Mouse (Mus musculus): ENCODE data around the gene Atl2.
A peak's percentile ranks its signal among the peaks of the same experiment; 100 is the strongest.

Gene Atl2

DNA sequence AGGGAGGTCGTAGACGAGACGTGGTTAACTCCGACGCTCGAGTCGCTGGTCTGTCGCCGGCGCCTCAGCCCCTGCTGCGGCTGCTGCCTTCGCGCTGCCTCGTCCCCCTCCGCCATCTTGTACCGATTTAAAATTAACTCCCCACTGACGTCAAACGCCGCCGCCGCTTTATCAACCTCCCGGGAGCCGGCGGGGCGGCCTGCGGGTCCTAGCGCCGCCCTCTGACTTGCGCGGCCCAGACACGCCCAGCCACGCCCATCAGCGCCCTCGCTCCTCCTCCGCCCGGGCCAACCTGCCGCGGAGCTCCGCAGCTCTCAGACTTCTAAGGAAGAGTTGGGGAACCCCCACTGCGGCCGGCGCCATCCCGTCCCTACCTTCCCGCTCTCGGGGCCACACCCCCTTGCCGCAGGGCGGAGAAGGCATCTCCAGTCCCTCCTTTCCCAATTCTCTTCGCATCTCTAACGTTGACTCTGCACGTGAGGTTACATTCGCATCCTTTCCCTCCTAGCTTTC, at the start of gene Atl2:
TSS of gene Atl2 (minus strand) at position 213 of the 513 bp plus-strand sequence.
- DNase-seq (ENCODE audit: low spot score in 2 of 2): peak; percentile 90 to 93

DNA sequence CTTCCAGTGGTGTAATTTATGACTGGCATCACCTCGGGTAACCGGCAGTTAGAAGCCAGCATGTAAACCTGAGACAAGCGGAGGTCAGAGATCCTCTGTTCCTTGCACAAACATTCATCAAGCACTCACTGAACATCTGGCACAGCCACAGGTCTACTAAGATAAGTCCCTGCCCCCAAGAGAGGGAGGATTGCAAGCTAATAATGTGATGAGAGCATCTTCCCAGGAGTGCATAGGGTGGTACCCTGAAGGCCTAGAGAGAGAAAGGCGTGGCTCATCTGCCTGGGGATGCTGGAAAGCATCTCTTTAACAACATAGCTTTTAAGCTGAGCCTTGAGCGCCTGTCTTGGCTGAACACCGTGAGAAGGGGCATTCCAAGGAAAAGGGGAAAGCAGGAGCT, 48.9 kb upstream of the Atl2 start:
- DNase-seq (ENCODE audit: low spot score in 2 of 2): no peak

DNA sequence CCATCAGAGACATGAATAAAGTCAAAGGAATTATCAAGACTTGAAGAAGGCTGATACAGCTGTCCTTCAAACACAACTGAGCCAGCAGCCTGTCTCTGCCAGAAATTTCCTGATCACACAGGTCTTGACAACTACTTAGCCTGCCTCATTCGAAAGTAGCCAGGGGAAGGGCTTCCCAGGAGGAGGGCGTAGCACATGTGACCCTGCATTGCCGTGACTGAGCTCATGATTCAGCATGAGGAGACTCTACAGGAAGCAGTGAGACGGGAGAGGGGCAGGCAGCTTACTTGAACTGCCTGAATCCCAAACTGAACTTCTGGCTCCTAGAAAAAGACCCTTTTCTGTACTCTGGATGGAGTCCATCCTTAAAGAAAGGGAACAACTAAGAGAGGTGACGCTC, 46.5 kb upstream of the Atl2 start:
- no peak for DNase-seq (ENCODE audit: low spot score in 2 of 2)

DNA sequence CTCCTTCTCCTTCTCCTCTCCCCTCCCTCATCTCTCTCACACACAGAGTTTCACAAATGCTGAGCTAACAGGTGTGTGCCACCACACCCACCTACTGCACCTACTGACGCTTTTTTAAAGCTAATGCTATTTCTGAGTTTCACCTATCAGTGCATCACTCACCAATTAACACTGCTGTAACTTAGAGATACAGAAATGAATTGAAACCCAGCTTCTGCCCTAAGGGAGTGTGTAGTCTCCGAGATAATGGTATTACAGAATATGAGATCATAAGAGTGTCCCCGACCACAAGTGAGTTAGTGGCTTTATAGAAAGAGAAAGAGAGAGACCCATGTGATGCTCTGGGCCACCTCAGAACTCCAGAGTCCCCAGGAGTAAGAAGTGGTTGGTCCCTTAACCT, 43.2 kb upstream of the Atl2 start:
- no peak for DNase-seq (ENCODE audit: low spot score in 2 of 2)

DNA sequence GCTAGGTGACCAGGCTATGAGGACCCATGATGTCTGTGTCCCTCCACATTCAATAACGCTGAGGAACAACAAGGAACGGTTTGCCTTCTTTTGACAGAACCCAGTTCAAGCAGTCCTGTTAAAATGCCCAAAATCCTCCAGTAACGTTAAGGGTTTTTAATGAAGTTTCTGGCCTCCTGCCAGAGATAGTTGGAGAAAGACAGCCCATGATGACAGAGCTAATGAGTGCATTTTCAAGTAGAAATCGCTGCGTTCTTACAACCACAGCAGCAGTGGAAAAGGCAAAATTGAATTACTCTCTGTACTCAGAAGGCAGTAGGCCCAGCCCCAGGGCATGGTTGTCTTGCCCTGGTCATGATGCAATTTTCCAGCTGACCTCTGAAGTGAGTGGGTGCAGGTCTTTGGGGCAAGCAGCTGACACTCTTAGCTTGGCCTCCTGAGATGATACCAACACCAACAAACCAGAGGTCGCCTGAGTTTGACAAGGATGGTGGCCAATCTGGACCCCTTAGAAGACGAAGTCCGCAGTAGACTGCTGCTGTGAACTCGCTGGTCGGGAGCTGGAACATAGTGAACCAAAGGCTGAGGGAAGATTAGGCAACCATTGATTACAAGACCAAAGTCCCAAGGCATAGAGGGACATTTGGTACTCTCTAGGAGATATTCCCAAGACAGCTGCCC, 42.1 kb upstream of the Atl2 start:
- no peak for DNase-seq (ENCODE audit: low spot score in 2 of 2)

DNA sequence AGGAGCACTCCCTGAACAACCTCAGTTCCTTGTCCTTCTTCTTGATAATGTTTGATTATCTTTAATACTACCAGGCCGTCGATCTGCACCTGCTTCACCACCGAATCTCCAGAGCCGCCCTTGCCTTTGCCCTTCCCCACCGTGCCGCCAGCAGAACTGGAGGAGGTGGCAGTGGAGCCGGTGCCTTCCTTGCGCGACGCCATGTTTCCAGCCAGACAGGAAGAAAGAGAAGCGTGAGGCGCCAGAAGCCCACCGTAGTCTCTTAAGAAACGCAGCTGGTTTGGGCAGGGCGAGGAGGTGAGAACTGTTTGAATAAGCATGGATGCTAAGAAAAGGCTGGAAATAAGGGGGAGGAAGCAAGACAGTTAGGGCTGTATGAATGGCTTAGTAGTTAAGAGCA, 38.4 kb upstream of the Atl2 start:
- no peak for DNase-seq (ENCODE audit: low spot score in 2 of 2)

DNA sequence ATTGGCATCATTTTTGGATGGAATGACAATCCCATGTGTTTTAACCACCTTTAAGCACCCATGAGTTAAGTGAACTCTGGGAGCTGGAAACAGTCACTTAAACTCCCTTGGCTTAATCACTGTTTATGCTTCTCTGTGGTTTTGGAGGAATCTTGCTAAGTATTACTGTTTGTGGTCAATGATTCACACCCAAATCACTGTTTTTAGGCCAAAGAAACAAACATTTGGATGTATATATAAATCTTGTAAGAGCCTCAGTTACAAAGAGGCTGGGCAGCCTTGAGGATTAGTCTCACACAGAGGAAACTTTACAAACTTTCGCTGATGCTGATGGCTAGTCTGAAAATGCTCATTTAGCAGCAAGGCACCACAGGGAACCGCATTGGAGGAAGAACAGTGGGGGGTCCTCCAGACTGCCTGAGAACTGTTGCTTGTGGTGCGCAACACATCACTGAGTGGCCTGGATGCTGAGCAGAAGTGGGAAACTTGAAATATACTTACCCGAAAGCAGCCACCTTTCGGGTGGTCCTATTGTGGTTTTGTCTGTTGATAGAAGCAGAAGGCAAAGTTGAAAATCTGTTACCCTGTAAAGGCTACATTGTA, 36.9 kb upstream of the Atl2 start:
- no peak for DNase-seq (ENCODE audit: low spot score in 2 of 2)

DNA sequence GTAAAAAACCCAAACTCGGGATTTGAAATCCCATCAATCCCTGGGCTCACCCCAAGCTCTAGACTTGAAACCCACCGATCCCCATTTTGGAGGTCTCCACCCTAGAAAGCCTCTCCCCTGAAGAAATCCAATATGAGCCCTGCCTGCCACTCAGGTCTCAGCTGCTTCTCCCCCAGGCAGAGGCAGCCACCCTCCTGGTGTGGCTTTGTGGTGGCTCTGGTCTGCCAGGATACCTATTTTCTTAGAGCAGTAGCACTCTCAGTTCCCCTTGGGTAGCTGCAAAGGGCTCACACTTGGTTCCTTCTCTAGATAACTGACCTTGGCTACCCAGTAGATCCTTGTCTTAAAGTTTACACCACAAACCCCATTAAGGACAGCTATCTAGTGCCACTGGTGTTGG, 31.2 kb upstream of the Atl2 start:
- DNase-seq (ENCODE audit: low spot score in 2 of 2): no peak

DNA sequence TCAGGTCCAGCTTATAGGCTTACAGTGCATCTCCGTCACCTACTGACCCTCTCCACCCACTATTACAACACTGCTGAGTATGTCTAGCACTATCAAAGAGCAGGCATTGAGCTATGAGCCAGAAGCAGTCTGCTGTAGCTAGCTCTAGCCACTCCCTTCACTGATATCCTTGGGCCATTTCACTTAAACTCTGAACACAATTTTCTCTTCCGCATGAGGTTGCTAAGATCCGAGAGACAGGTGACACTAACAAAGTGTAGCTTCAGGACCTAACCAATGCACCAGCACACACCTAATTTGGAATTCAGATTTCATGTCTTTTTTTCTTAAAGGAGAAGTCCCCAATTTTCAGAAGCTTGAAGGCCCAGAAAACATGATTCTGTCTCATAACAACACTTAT, 30.6 kb upstream of the Atl2 start:
- no peak for DNase-seq (ENCODE audit: low spot score in 2 of 2)

DNA sequence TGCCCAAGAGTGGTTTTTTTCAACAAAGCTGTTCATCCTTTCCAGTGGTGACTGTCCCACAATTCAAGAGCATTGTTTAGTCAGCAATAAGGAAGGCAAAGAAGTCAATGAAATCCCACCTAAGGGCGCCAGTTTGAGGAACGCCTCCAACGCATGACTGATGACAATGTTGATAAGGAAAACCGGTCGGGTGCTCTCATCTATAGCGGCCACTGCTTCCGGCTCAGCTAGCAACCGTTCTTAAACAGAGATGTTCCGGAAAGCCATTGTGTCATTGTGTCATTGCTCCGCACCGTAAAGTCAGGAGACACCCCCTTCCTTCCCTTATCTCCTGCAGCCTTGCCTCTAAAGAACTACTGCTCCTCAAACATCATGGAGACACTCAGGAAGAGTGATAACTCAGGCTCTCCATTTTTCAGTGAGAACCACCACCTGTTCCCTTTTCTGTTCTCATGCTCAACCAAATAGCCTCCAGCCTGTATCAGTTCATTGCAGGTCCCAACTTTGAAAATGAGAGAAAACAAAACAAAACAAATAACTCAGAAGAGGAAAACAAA, 30.0 kb upstream of the Atl2 start:
- DNase-seq (ENCODE audit: low spot score in 2 of 2): no peak

DNA sequence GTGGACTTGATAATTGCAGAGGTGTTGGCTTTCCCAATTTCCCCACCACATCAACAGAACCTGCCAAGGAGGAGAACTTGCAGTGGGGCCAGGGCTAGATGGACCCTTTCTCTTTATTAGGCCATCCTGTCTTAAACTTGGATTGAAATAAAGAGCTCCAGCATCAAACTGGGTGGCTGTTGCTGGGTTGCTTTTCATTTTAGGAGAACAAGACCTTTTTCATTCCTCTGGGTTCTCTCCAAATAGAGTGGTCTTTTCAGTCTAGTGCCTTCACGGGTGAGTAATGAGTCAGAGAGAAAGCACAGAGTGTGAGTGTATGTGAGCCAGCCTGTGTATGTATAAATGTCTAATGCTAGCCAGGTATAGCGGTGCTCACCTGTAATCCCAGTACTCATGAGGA, 24.4 kb upstream of the Atl2 start:
- no peak for DNase-seq (ENCODE audit: low spot score in 2 of 2)

DNA sequence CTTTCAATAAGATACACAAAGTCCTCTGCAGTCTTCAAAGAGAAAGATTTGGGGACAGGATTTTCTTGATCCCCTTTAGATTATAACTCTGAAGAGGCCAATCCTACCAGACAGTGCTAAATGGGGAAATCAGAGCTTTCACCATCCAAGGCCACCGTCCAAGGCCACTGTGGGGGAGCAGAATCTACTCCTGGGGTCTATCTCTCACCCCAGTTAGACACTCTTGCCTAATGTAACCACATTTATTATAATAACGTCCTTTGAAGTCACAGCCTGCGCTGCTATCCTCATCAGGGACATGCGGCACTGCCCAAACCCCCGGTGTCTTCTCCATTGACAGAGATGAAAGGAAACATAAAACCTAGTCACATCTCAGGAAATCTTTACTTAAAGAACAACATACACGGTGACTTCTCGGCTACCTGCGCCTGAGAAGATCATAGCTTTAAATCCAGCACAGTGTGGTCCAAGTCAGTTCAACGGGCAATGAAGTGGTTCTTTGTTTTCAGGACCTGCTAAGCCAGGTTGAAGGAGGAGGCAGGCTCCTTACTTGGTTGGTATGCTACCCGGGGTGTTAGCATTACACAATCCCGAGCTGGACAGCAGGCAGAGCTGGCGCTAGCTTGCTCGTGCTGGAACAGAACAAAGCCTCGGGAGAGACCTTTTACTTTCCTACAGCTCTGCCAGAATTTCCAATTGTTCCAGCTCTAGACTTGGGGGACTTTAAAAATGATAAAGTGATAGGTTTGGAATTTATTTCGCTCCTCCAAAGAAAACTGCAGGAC, 23.8 kb upstream of the Atl2 start:
- no peak for DNase-seq (ENCODE audit: low spot score in 2 of 2)

DNA sequence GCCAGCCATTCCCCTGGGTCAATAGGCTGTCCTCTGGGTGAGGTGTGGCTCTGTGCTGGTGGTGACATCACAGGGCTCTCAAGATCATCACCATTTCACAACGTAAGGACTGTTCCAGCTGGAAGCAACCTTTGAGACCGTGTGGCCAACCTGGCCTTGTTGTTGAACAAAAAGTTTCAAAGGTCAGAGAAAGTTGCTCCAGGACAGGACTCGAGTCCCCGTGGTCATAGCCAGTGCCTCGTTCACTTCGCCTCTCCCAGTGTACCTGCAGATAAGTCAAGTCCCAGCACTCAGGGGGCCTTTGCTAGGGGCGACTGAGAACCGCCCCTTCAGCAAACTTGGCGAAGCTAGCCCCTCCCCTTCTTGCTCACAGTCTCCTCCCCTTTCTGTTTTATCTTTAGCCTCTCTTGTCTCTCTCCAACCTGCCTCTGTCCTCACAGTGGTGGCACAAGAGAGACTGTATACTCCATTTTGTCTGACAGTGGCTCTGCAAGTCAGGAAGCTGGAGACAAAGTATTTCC, 22.6 kb upstream of the Atl2 start:
- DNase-seq (ENCODE audit: low spot score in 2 of 2): no peak

DNA sequence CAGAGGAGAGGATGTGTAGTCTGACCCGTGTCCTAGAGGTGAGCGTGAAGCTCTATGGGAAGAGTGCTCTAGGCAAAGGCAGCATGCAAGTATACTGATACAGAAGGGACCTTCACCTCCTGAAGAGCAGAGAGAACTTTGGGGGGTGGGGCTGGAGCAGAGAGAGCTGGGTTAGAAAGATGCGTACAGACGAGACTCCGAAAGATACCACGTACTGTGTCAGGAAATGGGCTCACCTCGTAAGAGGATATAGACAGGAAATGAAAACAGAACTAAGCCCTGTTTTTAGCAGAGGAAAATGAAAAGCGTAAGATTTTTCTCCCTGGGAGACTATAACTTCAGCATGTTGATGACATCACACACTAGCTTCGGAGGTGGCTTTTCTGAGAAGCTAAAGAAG, 21.1 kb upstream of the Atl2 start:
- no peak for DNase-seq (ENCODE audit: low spot score in 2 of 2)

DNA sequence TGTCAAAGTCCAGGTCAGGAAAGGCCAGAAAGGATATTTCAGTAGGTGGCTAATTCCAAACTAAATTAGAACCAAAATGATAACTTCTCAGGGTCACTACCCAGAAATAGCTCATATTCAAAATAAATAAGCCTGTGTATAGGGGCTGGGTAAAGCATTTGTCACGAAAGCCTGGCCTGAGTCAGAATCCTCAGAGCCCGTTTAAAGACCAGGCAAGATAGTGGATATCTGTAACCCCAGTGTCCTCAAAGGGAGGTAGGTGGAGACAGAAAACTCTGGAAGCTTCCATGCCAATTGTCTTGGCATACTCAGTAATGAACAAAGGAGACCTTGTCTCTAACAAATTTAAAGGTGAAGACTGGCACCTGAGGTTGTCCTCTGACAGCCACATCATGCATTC, 16.3 kb upstream of the Atl2 start:
- DNase-seq (ENCODE audit: low spot score in 2 of 2): no peak

DNA sequence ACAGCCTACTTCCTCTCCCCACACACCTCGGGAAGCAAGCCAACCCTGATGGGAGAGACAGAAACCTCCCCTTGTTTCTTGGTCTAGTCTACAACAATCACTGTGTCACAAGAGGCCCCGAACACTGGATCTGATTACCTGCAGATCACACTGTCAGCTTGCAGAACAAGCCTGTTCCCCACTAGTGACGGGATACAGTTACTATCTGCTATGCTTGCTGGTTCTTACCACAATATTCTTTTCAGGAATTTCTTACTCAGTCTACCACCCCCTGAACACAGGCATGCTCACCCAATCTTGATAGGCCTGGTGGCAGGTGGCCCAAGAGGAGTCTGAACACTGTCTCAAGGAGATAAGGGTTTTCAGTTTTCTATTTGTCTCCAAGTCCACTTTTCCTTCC, 15.8 kb upstream of the Atl2 start:
- DNase-seq (ENCODE audit: low spot score in 2 of 2): no peak

DNA sequence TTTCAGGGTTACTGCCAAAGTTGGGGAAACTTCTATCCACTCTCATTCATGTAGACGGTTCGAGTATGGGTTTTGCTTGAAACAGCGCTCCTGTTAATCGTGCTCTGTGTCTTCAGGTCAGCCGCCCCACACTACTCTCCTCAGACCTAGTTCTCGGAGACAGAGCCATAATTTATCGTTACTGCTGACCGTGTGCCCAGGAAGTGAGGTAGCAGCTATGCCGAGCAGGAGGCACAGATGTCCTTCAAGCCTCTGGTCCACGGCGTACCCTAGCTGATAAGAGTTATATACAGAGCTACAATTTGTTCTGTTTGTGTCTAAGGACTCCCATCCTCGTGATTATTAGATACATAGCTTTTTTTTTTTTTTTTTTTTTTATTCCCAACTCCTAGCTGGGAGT, 13.6 kb upstream of the Atl2 start:
- DNase-seq (ENCODE audit: low spot score in 2 of 2): peak in 1 of 2 experiments; percentile 40

DNA sequence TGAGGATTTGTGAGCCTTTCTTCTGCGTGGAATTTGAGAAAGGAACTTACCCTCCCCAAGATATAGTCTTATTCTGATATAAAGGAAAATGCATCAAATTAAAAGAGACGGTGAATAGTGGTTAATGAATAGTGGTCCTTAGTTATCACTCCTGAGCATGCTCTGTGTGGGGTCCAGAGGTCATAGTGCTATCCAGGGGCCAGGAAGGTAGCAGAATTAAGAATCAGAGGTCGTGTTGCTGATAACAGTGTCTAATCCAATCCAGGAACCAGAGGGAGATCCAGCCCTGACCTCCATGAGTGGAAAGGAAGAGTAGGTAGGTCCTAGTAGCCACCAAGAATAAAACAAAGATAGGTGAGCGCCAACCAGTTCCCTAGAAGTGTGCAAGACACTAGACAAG, 11.8 kb upstream of the Atl2 start:
- DNase-seq (ENCODE audit: low spot score in 2 of 2): no peak

DNA sequence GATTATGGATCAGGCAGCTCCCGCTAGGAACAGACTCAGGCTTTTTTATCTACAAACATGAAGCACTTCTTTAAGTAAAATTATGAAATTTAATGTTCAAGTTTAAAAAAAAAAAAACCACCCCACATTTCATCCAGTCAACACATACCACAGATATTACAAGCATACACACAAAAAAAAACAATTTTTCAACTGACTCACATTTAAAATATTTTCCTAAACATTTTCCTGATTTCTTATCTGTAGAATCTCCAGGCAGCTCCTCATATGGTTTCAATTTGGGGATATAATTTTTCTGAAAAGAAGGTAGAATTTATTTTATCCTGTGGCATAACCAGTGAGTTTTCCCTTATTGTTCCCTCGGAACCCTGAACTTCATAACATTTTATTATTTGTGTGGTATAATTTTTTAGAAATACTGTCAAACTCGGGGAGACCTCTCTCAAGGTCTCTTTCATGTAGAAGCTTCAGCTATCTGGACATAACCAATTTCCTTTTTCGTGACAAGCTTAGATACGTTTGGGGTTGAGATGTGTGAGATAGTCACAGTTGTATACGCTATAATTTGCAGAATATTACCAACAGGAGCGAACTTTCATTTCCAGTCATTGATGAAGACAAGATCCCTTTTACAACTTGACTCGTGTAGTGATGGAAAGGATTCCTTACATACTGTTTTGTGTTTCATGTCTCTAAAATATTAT, 11.0 kb upstream of the Atl2 start:
- DNase-seq (ENCODE audit: low spot score in 2 of 2): no peak

DNA sequence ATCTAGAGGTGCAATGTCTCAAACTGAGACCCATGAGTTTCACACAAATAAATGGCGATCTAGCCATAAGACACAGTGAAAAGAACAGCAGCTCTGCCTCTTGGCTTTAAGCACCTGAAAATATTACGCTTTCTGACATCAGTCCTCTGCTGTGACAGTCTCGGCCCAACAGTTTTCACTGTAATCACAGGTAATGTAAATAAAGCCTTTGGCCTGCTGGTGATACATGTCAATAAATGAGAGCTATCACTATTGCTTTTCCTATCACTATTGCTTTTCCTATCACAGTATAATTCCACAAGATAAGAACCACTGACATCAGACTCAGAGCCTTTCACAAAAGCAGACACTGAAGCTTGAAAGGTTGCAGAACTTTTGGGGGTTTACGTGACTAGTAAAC, 8.7 kb upstream of the Atl2 start:
- DNase-seq (ENCODE audit: low spot score in 2 of 2): no peak

DNA sequence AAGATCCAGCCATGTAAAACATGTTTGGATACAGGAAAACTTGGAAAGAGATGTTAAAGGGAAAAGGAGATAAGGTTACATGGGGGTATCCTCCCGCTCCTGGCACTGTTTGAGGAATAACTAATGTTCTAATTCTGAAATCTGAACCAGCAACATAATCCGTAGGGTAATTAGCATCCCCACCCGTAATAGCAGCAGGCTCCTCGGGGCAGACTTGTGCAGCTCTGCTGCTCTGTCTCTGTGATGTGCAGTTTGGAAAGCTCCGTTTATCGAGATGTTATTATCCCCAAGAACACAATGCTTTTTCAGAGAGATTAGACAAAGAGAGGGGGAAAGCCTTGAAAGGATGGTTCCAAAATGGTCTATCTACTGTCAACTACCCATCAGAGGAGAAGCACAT, 5.3 kb upstream of the Atl2 start:
- no peak for DNase-seq (ENCODE audit: low spot score in 2 of 2)
